ENCODE assay signal across 14 mouse cellular contexts in genomic region chr16:70724722-70725284, GRCm38 (mm10).
DNase-seq lines count a peak whose midpoint lies in the region; ATAC-seq and TF ChIP-seq lines count a peak whose summit lies in the region.
"Had no signal": no experiment of that assay in that cellular context is flagged by ENCODE, and none has a peak within 500 bp of the region (broad histone marks: within the 10 kb centered on the region; RNA-seq: fewer than 3 reads in every experiment).

No protein-coding gene starts in this region.

- H3K4me3 ChIP-seq in hindbrain, embryonic 12.5 days, result no peak overlapping the region
- H3K4me3 ChIP-seq in midbrain, embryonic 15.5 days, result no peak overlapping the region
- no peak overlapping the region for H3K4me3 ChIP-seq in heart, embryonic 11.5 days (ENCODE audit: low read depth, low read length)
- H3K4me3 ChIP-seq: erythroblast, embryonic 14.5 days; heart, embryonic 13.5 days; liver, embryonic 13.5 days had no signal

- no peak for TF ChIP-seq CTCF in brain, embryonic 14.5 days (IDR thresholded peaks at IDR 0.05; ENCODE audit: borderline replicate concordance, extremely low read depth, insufficient read depth, insufficient read length)

- no peak overlapping the region for H3K9ac ChIP-seq in hindbrain, embryonic 12.5 days
- H3K9ac ChIP-seq in midbrain, embryonic 15.5 days, result no peak overlapping the region
- H3K9ac ChIP-seq in heart, embryonic 11.5 days (ENCODE audit: low read depth, low read length), result no peak overlapping the region
- H3K9ac ChIP-seq: heart, embryonic 13.5 days; liver, embryonic 13.5 days had no signal

- no peaks in the 10 kb centered on the region; the same call in 1 of the 2 replicates for H3K27me3 ChIP-seq in hindbrain, embryonic 12.5 days
- no peaks in the 10 kb centered on the region; the same call in 1 of the 2 replicates for H3K27me3 ChIP-seq in midbrain, embryonic 15.5 days (replicated peaks)
- no peaks in the 10 kb centered on the region for H3K27me3 ChIP-seq in heart, embryonic 11.5 days (ENCODE audit: control insufficient read depth, insufficient read depth, low read length)
- H3K27me3 ChIP-seq: heart, embryonic 13.5 days; liver, embryonic 13.5 days had no signal

- WGBS in hindbrain, embryonic 12.5 days, result 32% methylated on average over 5 of the region's 5 CpGs
- 16% methylated on average over 5 of the region's 5 CpGs for WGBS in midbrain, embryonic 15.5 days
- WGBS in heart, embryonic 11.5 days (ENCODE audit: insufficient replicate concordance), result 74% methylated on average over 5 of the region's 5 CpGs

- no peaks in the 10 kb centered on the region for H3K36me3 ChIP-seq in hindbrain, embryonic 12.5 days
- H3K36me3 ChIP-seq in midbrain, embryonic 15.5 days (replicated peaks), result no peaks in the 10 kb centered on the region
- no peaks in the 10 kb centered on the region for H3K36me3 ChIP-seq in heart, embryonic 11.5 days (ENCODE audit: control insufficient read depth, insufficient read depth, low read length)
- H3K36me3 ChIP-seq: heart, embryonic 13.5 days; liver, embryonic 13.5 days had no signal

- TF ChIP-seq POLR2A in brain, embryonic 14.5 days (IDR thresholded peaks at IDR 0.05; ENCODE audit: borderline replicate concordance, extremely low read depth, insufficient read depth, insufficient read length, poor library complexity, severe bottlenecking), result no peak

- peak; percentile 17 for DNase-seq in embryo, embryonic 10.5 days (ENCODE audit: low spot score)
- no peak for DNase-seq in embryo, embryonic 10 days (ENCODE audit: low spot score)
- DNase-seq in brain, embryonic 14.5 days (ENCODE audit: low read depth), result peak; percentile 95
- no peak for DNase-seq in adipocyte (ENCODE audit: low spot score)
- DNase-seq in kidney, adult 8-10 months, result no peak
- DNase-seq: cerebellum, postnatal 25 days; kidney, postnatal 36 days; liver, embryonic 13.5 days had no signal

- H3K9me3 ChIP-seq in hindbrain, embryonic 12.5 days (replicated peaks), result no peaks in the 10 kb centered on the region
- no peaks in the 10 kb centered on the region for H3K9me3 ChIP-seq in midbrain, embryonic 15.5 days
- no peaks in the 10 kb centered on the region for H3K9me3 ChIP-seq in heart, embryonic 11.5 days (replicated peaks; ENCODE audit: control insufficient read depth, low read length)
- H3K9me3 ChIP-seq: heart, embryonic 13.5 days; liver, embryonic 13.5 days had no signal

- H3K4me2 ChIP-seq in hindbrain, embryonic 12.5 days (replicated peaks), result no peak overlapping the region
- H3K4me2 ChIP-seq in midbrain, embryonic 15.5 days, result 0 out of 2 replicates have a peak overlapping the region, but pooled peaks have one; percentile 1
- H3K4me2 ChIP-seq in heart, embryonic 11.5 days, result no peak overlapping the region
- H3K4me2 ChIP-seq: heart, embryonic 13.5 days; liver, embryonic 13.5 days had no signal

- peak; percentile 85 for ATAC-seq in hindbrain, embryonic 12.5 days (ENCODE audit: low FRiP score)
- peak; percentile 89 for ATAC-seq in midbrain, embryonic 15.5 days (replicated peaks)
- ATAC-seq in heart, embryonic 11.5 days (replicated peaks; ENCODE audit: insufficient number of reproducible peaks, low FRiP score, low TSS enrichment), result no peak

- H3K27ac ChIP-seq in hindbrain, embryonic 12.5 days, result no peak overlapping the region
- no peak overlapping the region for H3K27ac ChIP-seq in midbrain, embryonic 15.5 days
- no peak overlapping the region for H3K27ac ChIP-seq in heart, embryonic 11.5 days (ENCODE audit: low read depth, low read length)
- H3K27ac ChIP-seq: heart, embryonic 13.5 days; liver, embryonic 13.5 days; stomach, postnatal 0 days had no signal

- H3K4me1 ChIP-seq in hindbrain, embryonic 12.5 days, result peaks cover 6% of the 10 kb centered on the region; the same call in 1 of the 2 replicates
- peaks cover 11% of the 10 kb centered on the region for H3K4me1 ChIP-seq in midbrain, embryonic 15.5 days
- no peaks in the 10 kb centered on the region for H3K4me1 ChIP-seq in heart, embryonic 11.5 days (ENCODE audit: control insufficient read depth, insufficient read depth, low read length)
- H3K4me1 ChIP-seq: heart, embryonic 13.5 days; liver, embryonic 13.5 days had no signal

Comparison
In these comparisons a context has a peak if more than half of its experiments do, and no peak if none do; other contexts are left out.
1. DNase-seq: peak in embryo, embryonic 10.5 days (single experiment) and brain, embryonic 14.5 days (single experiment); none in embryo, embryonic 10 days (single experiment), adipocyte (single experiment) and kidney, adult 8-10 months (0 of 2).